In the genomic region with DNA sequence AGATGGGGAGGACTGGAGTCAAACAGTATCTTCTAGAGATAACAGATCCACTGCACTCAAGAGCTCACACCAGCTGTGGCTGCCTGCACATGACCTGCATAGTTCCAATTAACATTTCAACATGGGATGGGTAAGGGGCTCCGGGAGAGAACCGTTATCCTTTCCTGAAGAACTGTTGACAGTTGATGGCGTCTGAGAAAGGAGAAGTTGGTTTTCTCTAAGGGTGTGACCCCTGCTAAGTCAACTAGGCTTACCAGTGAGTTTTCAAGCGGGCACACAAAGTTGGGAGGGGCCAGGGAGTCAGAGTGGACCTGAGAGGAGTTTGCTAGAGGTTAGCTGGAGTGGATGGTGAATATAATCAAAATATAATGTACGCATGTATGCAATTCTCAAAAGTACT, we compare ENCODE assay signal across 13 mouse cellular contexts.
"Had no signal": no experiment of that assay in that cellular context is flagged by ENCODE, and none has a peak within 500 bp of the region (broad histone marks: within the 10 kb centered on the region; RNA-seq: fewer than 3 reads in every experiment).

No protein-coding gene starts in this region.

- ATAC-seq: liver, postnatal 0 days; midbrain, embryonic 13.5 days had no signal

- H3K4me3 ChIP-seq: layer of hippocampus, adult 2 months; limb, embryonic 12.5 days; lung, embryonic 15.5 days; midbrain, embryonic 13.5 days had no signal

- H3K9ac ChIP-seq: limb, embryonic 12.5 days; liver, postnatal 0 days; lung, embryonic 15.5 days; midbrain, embryonic 13.5 days had no signal

- H3K27ac ChIP-seq: kidney, postnatal 0 days; layer of hippocampus, adult 2 months; limb, embryonic 12.5 days; lung, embryonic 15.5 days; macrophage; midbrain, embryonic 13.5 days had no signal

- H3K4me2 ChIP-seq: limb, embryonic 12.5 days; lung, embryonic 15.5 days; midbrain, embryonic 13.5 days had no signal

- H3K27me3 ChIP-seq: limb, embryonic 12.5 days; lung, embryonic 15.5 days had no signal

- H3K36me3 ChIP-seq: limb, embryonic 12.5 days; lung, embryonic 15.5 days; midbrain, embryonic 13.5 days had no signal

- DNase-seq: kidney, adult 11 months; kidney, adult 9 months; kidney, postnatal 4 days; liver, postnatal 0 days; lung, postnatal 14 days; thymus, adult 18-20 months; thymus, postnatal 14 days had no signal

- H3K9me3 ChIP-seq: limb, embryonic 12.5 days; lung, embryonic 15.5 days; midbrain, embryonic 13.5 days had no signal

- H3K4me1 ChIP-seq: limb, embryonic 12.5 days; lung, embryonic 15.5 days; midbrain, embryonic 13.5 days had no signal
